Mouse (Mus musculus): ENCODE data around the gene Gm20388.

GRCm38 (mm10) chr8:124336302-124336701 lies 4425.7 kb downstream of the Gm20388 start:
- TF ChIP-seq CTCF (IDR thresholded peaks at IDR 0.05; ENCODE audit: borderline replicate concordance, extremely low read depth, insufficient read depth, insufficient read length), result no peak
- TF ChIP-seq POLR2A (IDR thresholded peaks at IDR 0.05; ENCODE audit: borderline replicate concordance, extremely low read depth, insufficient read depth, insufficient read length, poor library complexity, severe bottlenecking), result no peak

All from brain, embryonic 14.5 days (tissue).